Mouse (Mus musculus) stomach, embryonic 15.5 days (tissue): ENCODE measurements around the gene Klf17. TPM values are rescaled to one million over a fixed set of nuclear protein-coding genes. Genes with fewer than 3 reads are reported as not detected.
"Not testable (repeated sequence)": the region's sequence is repeated elsewhere in the genome, so short reads cannot be mapped to it uniquely, and the experiment has no call there.

ENCODE experiments used
- ATAC-seq: fragments of 200-750 bp; cut with Nextera tagmentation; 2 replicates; pipeline ENCODE4 v1.8.0; 2017; ENCODE audit warnings: low read depth, moderate number of reproducible peaks, moderate TSS enrichment; ENCODE audit not compliant: insufficient read depth, low FRiP score
- H3K27ac ChIP-seq: fragments of 300-500 bp; sonication (generic); 2 replicates; pipeline ENCODE4 v1.5.1; 2015; ENCODE audit warnings: mild to moderate bottlenecking, inconsistent platforms
- H3K27me3 ChIP-seq: fragments of 300-500 bp; sonication (generic); replicated peaks from 2 replicates; pipeline ENCODE4 v1.6.1; 2015; ENCODE audit warnings: inconsistent platforms
- H3K36me3 ChIP-seq: fragments of 300-500 bp; sonication (generic); 2 replicates; pipeline ENCODE4 v1.6.1; 2015; ENCODE audit warnings: inconsistent platforms
- H3K4me1 ChIP-seq: fragments of 300-500 bp; sonication (generic); 2 replicates; pipeline ENCODE4 v1.6.1; 2015; ENCODE audit warnings: inconsistent platforms
- H3K4me2 ChIP-seq: fragments of 300-500 bp; sonication (generic); 2 replicates; pipeline ENCODE4 v1.6.1; 2015; ENCODE audit warnings: mild to moderate bottlenecking, inconsistent platforms
- H3K4me3 ChIP-seq: fragments of 300-500 bp; sonication (generic); replicated peaks from 2 replicates; pipeline ENCODE4 v1.5.1; 2015; ENCODE audit warnings: inconsistent platforms
- H3K9ac ChIP-seq: fragments of 300-500 bp; sonication (generic); 2 replicates; pipeline ENCODE4 v1.6.1; 2015; ENCODE audit warnings: inconsistent platforms
- H3K9me3 ChIP-seq: fragments of 300-500 bp; sonication (generic); 2 replicates; pipeline ENCODE4 v1.6.1; 2016; ENCODE audit warnings: inconsistent platforms
- WGBS: fragments of 180-500 bp; shearing (Covaris S2); methylation state at CpG from one replicate; pipeline ENCODE4 v1.1.7; 2015; 5-methylcytosine and 5-hydroxymethylcytosine counted together
- polyA plus RNA-seq: library from polyadenylated mRNA; unstranded; fragments of >200 nt; fragmentation: Nextera tagmentation; extraction: Ambion mirVana; gene quantifications from 2 replicates; pipeline ENCODE4 v1.2.1, GENCODE M21; 2015

Gene Klf17
- 0.05 TPM in 1 of 2 replicates, not detected in the other for polyA plus RNA-seq

GRCm38 (mm10) chr4:117765416-117765815 is at the start of gene Klf17:
Gene Klf17 (minus strand): TSS chr4:117765648.
- H3K9ac ChIP-seq: no peak within 1 kb of the TSS
- 69% methylated on average over 11 of the region's 12 CpGs for WGBS
- no peak for ATAC-seq
- no peak within 1 kb of the TSS for H3K4me3 ChIP-seq
- H3K4me1 ChIP-seq: no peaks in the 10 kb centered on the region
- H3K4me2 ChIP-seq: no peak within 1 kb of the TSS
- no peaks in the 10 kb centered on the region for H3K9me3 ChIP-seq
- H3K36me3 ChIP-seq: no peaks in the 10 kb centered on the region
- no peak within 1 kb of the TSS for H3K27ac ChIP-seq
- H3K27me3 ChIP-seq: no peaks in the 10 kb centered on the region

DNA sequence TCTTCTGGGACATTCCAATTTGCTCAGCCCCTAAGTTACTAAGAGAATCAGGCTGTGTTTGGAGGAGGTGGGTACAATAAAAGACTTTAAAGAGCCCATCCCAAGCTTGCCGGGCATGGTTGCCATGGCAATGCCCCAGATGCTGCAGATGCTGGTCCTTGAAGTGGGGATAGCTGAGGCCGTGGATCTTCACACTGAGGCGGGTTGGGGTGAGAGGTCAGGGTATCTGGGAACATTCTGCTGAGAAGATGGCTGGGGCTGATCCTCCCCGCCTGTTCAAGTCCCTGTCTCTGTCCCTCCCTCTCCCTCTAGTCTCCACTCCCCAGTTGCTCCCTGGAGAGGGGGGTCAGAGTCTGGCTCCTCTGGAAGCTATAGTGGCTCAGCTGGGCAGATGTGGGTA is 48.9 kb upstream of the Klf17 start:
- H3K36me3 ChIP-seq: no peaks in the 10 kb centered on the region
- 58% methylated on average over 4 of the region's 4 CpGs for WGBS
- H3K9me3 ChIP-seq: no peaks in the 10 kb centered on the region
- H3K9ac ChIP-seq: no peak overlapping the region
- no peak overlapping the region for H3K4me2 ChIP-seq
- no peaks in the 10 kb centered on the region for H3K4me1 ChIP-seq
- no peak overlapping the region for H3K27ac ChIP-seq
- ATAC-seq: no peak
- H3K4me3 ChIP-seq: no peak overlapping the region
- H3K27me3 ChIP-seq: no peaks in the 10 kb centered on the region

DNA sequence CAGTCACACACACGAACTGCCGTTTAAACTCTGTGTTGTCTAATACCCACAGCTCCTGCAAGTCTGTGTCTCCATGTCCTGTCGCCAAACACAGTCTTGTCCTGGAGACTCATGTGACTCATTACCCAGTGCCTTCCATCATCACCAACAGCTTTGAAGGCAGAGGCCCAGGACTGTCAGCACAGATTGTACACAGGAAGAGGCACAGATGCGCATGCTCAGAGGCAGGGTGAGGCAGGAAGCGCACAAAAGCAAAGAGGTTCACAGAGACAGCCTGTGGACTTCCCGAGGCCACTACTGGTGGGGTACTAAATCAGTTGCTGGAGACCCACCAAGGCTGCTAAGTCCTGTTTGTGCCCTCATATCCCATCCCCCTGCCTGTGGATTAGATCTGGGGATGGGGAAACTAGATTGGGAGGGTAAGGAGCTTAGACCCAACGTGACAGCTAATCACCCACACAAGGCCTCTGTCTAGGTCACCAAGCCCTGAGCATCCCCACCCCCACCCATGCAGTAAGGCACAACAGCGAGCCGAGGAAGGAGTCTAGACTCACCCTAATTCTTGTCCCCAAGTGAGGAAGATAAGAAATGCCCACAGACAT is 48.2 kb upstream of the Klf17 start:
- ATAC-seq: no peak

DNA sequence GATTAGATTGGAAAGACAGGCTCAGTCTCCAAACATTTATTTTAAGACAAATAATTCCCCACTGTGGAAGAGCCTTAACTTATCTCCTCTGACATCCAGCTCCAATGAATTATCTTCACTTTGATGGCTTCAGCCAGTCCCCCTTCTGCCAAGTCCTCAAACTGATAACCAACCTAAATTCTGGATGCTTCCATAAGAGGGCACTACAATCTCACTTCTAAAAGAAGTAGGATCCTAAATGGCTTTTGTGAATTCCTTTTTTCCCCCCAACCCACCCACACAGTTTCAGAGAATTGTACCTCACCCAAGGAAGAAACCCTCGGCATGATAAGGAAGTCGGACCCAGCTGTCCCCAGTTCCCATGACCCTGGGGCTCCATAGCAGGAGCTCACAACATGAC is 45.5 kb upstream of the Klf17 start:
- H3K36me3 ChIP-seq: no peaks in the 10 kb centered on the region
- no peak overlapping the region for H3K4me2 ChIP-seq
- 37% methylated on average over 2 of the region's 2 CpGs for WGBS
- no peaks in the 10 kb centered on the region for H3K9me3 ChIP-seq
- ATAC-seq: no peak
- no peak overlapping the region for H3K27ac ChIP-seq
- no peak overlapping the region for H3K4me3 ChIP-seq
- no peaks in the 10 kb centered on the region for H3K27me3 ChIP-seq
- no peak overlapping the region for H3K9ac ChIP-seq
- H3K4me1 ChIP-seq: peaks cover 4% of the 10 kb centered on the region; the same call in 1 of the 2 replicates

More for the DNA sequence above, 48.2 kb upstream of the Klf17 start:
- 56% methylated on average over 9 of the region's 9 CpGs for WGBS
- Histone ChIP-seq H3K36me3 (no peaks in the 10 kb centered on the region), H3K4me2 (no peak overlapping the region), H3K27ac (no peak overlapping the region), H3K27me3 (no peaks in the 10 kb centered on the region), H3K9ac (no peak overlapping the region), H3K9me3 (no peaks in the 10 kb centered on the region), H3K4me3 (no peak overlapping the region), H3K4me1 (no peaks in the 10 kb centered on the region)

GRCm38 (mm10) chr4:117806992-117807391 is 41.5 kb upstream of the Klf17 start:
- Histone ChIP-seq H3K4me1 (peaks cover 4% of the 10 kb centered on the region; the same call in 1 of the 2 replicates), H3K9me3 (no peaks in the 10 kb centered on the region), H3K4me2 (no peak overlapping the region), H3K4me3 (no peak overlapping the region), H3K27ac (no peak overlapping the region), H3K9ac (no peak overlapping the region), H3K27me3 (no peaks in the 10 kb centered on the region), H3K36me3 (no peaks in the 10 kb centered on the region)
- ATAC-seq: no peak
- 39% methylated on average over 5 of the region's 5 CpGs for WGBS

GRCm38 (mm10) chr4:117799904-117800303 is 34.5 kb upstream of the Klf17 start:
- Histone ChIP-seq H3K4me3 (no peak overlapping the region), H3K27me3 (no peaks in the 10 kb centered on the region), H3K4me1 (no peaks in the 10 kb centered on the region), H3K27ac (no peak overlapping the region), H3K36me3 (no peaks in the 10 kb centered on the region), H3K9ac (no peak overlapping the region), H3K9me3 (no peaks in the 10 kb centered on the region), H3K4me2 (no peak overlapping the region)
- 82% methylated on average over 6 of the region's 6 CpGs for WGBS
- ATAC-seq: no peak

DNA sequence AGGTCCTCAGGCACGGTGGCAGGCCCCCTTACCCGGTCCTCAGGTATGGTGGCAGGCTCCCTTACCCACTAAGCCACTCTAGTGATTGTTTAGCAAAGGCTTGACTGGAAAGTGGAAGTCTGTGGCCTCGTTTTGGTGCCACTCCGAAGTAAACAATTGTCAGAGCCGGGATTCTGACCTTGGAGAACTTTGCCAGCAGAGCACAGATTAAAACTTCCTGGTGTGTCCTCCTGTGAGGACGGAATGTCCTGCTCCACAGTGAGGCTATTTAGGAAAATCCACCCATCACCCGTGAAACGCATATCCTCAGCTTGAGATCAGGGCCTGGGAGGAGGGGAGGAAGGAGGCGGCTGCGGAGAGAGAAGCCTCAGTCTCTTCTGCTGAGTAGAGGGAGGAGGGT is 22.9 kb upstream of the Klf17 start:
- Histone ChIP-seq H3K4me1 (no peaks in the 10 kb centered on the region), H3K9me3 (no peaks in the 10 kb centered on the region), H3K4me2 (no peak overlapping the region), H3K27me3 (no peaks in the 10 kb centered on the region), H3K9ac (no peak overlapping the region), H3K36me3 (no peaks in the 10 kb centered on the region), H3K4me3 (no peak overlapping the region), H3K27ac (no peak overlapping the region)
- 56% methylated on average over 10 of the region's 10 CpGs for WGBS
- no peak for ATAC-seq

DNA sequence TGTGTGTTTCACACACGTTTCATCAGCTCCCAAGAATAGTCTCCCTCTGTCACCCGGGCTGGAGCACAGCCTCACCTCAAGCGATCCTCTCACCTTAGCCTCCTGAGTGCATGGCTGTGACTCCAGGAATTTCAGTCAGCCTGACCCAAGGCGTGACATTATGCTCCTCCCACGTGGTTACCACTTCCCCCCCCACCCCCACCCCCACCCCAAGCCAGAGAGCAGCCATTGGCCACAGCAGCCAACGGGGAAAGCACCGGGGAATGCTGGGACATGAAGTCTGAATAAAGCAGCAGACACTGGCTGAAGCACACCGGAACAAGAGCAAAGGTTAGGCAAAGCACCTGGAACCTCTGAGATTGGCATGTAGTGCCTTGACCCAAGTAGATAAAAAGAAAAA is 21.5 kb upstream of the Klf17 start:
- ATAC-seq: peak; percentile 63

DNA sequence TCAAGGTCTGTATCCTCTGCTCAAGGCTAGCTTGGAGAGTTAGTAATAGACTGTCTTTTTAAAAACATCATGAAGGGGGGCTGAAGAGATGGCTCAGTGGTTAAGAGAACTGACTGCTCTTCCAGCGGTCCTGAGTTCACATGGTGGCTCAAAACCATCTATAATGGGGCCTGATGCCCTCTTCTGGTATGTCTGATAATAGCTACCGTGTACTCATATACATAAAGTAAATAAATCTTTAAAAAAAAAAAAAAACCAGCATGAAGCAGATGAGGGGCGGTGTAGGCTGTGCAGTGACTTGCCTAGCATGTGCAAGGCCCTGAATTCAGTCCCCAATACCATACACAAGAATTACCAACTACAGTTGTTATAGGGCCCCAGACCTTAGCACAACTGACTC is 17.5 kb upstream of the Klf17 start:
- no peak overlapping the region for H3K27ac ChIP-seq
- H3K4me3 ChIP-seq: no peak overlapping the region
- no peaks in the 10 kb centered on the region for H3K4me1 ChIP-seq
- H3K4me2 ChIP-seq: no peak overlapping the region
- ATAC-seq: no peak
- H3K9me3 ChIP-seq: no peaks in the 10 kb centered on the region
- no peaks in the 10 kb centered on the region for H3K27me3 ChIP-seq
- H3K36me3 ChIP-seq: no peaks in the 10 kb centered on the region
- H3K9ac ChIP-seq: no peak overlapping the region
- WGBS: 73% methylated on average over 3 of the region's 3 CpGs

More for the DNA sequence above, 21.5 kb upstream of the Klf17 start:
- Histone ChIP-seq H3K4me1 (no peaks in the 10 kb centered on the region), H3K9me3 (no peaks in the 10 kb centered on the region), H3K27me3 (no peaks in the 10 kb centered on the region), H3K27ac (no peak overlapping the region), H3K36me3 (no peaks in the 10 kb centered on the region), H3K9ac (no peak overlapping the region), H3K4me3 (0 out of 2 replicates have a peak overlapping the region, but pooled peaks have one; percentile 1), H3K4me2 (peak overlapping the region; percentile 33)
- 31% methylated on average over 8 of the region's 8 CpGs for WGBS

DNA sequence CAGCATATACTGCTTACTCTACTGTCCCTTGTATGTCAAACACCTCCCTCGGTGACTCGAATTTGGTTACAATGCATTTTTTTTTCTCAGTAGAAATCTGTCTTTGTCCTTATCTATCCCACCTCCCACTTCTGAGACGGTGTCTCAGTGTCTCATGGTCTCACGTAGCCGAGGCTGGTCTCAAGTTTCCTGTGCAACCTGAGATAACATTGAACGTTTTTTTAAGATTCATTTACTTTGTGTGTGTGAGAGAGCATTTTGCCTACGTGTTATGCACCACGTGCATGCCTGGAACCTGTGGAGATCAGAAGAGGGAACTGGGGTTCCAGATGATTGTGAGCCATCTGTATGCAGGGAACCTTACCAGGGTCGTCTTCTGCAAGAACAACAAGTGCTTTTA is 7.5 kb upstream of the Klf17 start:
- no peak overlapping the region for H3K4me3 ChIP-seq
- no peak overlapping the region for H3K9ac ChIP-seq
- no peaks in the 10 kb centered on the region for H3K36me3 ChIP-seq
- no peaks in the 10 kb centered on the region for H3K27me3 ChIP-seq
- WGBS: 41% methylated on average over 9 of the region's 9 CpGs
- ATAC-seq: no peak
- no peaks in the 10 kb centered on the region for H3K9me3 ChIP-seq
- no peak overlapping the region for H3K4me2 ChIP-seq
- H3K4me1 ChIP-seq: no peaks in the 10 kb centered on the region
- no peak overlapping the region for H3K27ac ChIP-seq

DNA sequence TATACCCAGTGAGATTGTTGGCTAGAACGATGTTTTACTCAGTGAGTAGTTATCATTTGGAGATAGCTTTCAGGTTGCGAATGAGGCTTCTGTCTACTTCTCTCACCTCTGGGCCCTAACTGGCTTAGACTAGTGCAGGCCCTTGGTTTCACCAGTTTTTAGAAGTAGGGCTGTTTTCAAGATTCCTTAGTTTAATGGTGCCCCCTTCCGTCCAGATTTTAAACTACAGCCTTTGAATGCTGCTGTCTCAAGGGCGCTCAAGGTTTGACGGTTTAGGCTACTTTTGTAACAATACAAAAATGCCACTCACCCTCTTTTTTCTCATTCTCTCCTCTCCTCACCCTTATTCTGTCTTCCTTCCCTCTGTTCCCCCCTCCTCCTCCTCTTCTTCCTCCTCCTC is 5.5 kb upstream of the Klf17 start:
- H3K4me1 ChIP-seq: no peaks in the 10 kb centered on the region
- no peak overlapping the region for H3K9ac ChIP-seq
- no peak overlapping the region for H3K4me3 ChIP-seq
- ATAC-seq: no peak
- no peak overlapping the region for H3K27ac ChIP-seq
- H3K4me2 ChIP-seq: no peak overlapping the region
- no peaks in the 10 kb centered on the region for H3K36me3 ChIP-seq
- WGBS: 17% methylated on average over 5 of the region's 5 CpGs
- no peaks in the 10 kb centered on the region for H3K27me3 ChIP-seq
- no peaks in the 10 kb centered on the region for H3K9me3 ChIP-seq

DNA sequence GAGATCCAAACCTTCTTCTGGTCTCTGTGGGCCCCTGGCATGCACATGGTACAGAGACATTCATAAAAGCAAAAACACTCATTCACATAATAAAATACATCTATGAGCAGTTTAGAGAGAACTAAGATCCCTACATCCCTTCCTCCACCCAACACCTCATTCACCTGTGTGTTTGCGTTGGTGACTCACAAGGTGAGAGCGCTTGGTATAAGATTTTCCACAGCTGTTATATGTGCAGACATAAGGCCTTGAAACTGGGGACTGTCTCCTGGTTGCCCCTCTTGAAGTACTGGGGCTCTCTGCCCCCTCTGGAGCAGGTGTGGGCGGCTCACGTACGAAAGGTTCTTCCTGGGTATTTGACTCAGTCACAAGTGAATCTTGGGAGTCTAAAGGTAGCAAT is 5.3 kb downstream of the Klf17 start:
- H3K36me3 ChIP-seq: no peaks in the 10 kb centered on the region
- H3K27me3 ChIP-seq: no peaks in the 10 kb centered on the region
- H3K9me3 ChIP-seq: no peaks in the 10 kb centered on the region
- no peak overlapping the region for H3K27ac ChIP-seq
- no peak overlapping the region for H3K9ac ChIP-seq
- no peak for ATAC-seq
- H3K4me2 ChIP-seq: no peak overlapping the region
- WGBS: 84% methylated on average over 5 of the region's 5 CpGs
- no peak overlapping the region for H3K4me3 ChIP-seq
- no peaks in the 10 kb centered on the region for H3K4me1 ChIP-seq

- H3K4me3 ChIP-seq, ATAC-seq, H3K27ac ChIP-seq, H3K9me3 ChIP-seq, H3K4me1 ChIP-seq, H3K9ac ChIP-seq, H3K4me2 ChIP-seq, H3K27me3 ChIP-seq, H3K36me3 ChIP-seq: not testable (repeated sequence)
- WGBS: 40% methylated on average over 5 of the region's 5 CpGs
Measured at GRCm38 (mm10) chr4:117752469-117752868, 13.0 kb downstream of the Klf17 start.
